Mouse (Mus musculus): ENCODE measurements at regions not wholly inside any gene's neighbourhood (a gene's known extent, or its start where the extent isn't known, plus 50 kb on each side); places are given as distances from the start of the nearest gene placed in this dataset.

GRCm38 (mm10) chr13:16670047-16670733 is 658.5 kb downstream of the Inhba start:
- H3K27me3 ChIP-seq: no peaks in the 10 kb centered on the region
- H3K4me1 ChIP-seq: no peaks in the 10 kb centered on the region
- H3K27ac ChIP-seq (replicated peaks): no peak overlapping the region
- no peak overlapping the region for H3K4me2 ChIP-seq (replicated peaks)
- no peak overlapping the region for H3K9ac ChIP-seq
- WGBS: 56% methylated on average over 5 of the region's 5 CpGs
- no peak overlapping the region for H3K4me3 ChIP-seq (replicated peaks)
- H3K36me3 ChIP-seq: no peaks in the 10 kb centered on the region
- ATAC-seq (ENCODE audit: insufficient number of reproducible peaks, low FRiP score, low TSS enrichment, low read depth): no peak
- no peaks in the 10 kb centered on the region for H3K9me3 ChIP-seq (replicated peaks)

- no peak for ATAC-seq (ENCODE audit: insufficient number of reproducible peaks, low FRiP score, low TSS enrichment, low read depth)
- no peaks in the 10 kb centered on the region for H3K9me3 ChIP-seq (replicated peaks)
Observed at GRCm38 (mm10) chr13:16670736-16671135, 659.1 kb downstream of the Inhba start.

DNA sequence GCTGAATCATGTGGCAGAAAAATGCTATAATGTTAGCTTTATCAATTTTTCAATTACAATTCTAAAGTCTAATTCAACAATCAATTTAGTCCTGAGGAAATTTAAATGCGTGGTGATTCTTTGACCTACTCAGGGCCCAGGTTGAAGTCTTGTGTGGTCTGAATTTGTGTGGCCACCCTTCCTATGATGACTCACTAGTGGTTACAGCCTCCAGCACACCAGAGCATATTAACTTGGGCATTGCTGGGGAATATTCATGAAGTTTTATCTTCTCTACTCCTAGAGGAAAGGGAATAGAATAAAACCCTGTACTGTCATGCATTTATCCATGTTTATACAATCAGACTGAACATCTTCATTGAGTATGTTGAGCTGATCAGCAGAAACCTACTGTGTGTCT is 665.2 kb downstream of the Inhba start:
- no peaks in the 10 kb centered on the region for H3K36me3 ChIP-seq
- no peaks in the 10 kb centered on the region for H3K9me3 ChIP-seq (replicated peaks)
- ATAC-seq (ENCODE audit: insufficient number of reproducible peaks, low FRiP score, low TSS enrichment, low read depth): no peak
- H3K4me3 ChIP-seq (replicated peaks): no peak overlapping the region
- no peaks in the 10 kb centered on the region for H3K4me1 ChIP-seq
- no peak overlapping the region for H3K27ac ChIP-seq (replicated peaks)
- H3K27me3 ChIP-seq: no peaks in the 10 kb centered on the region
- WGBS: 81% methylated on average over 1 of the region's 1 CpGs
- H3K4me2 ChIP-seq (replicated peaks): no peak overlapping the region
- no peak overlapping the region for H3K9ac ChIP-seq

More at GRCm38 (mm10) chr13:16670736-16671135, 659.1 kb downstream of the Inhba start:
- Histone ChIP-seq H3K9ac (no peak overlapping the region), H3K4me1 (no peaks in the 10 kb centered on the region), H3K4me3 (replicated peaks) (no peak overlapping the region), H3K4me2 (replicated peaks) (no peak overlapping the region), H3K36me3 (no peaks in the 10 kb centered on the region), H3K27ac (replicated peaks) (no peak overlapping the region), H3K27me3 (no peaks in the 10 kb centered on the region)

DNA sequence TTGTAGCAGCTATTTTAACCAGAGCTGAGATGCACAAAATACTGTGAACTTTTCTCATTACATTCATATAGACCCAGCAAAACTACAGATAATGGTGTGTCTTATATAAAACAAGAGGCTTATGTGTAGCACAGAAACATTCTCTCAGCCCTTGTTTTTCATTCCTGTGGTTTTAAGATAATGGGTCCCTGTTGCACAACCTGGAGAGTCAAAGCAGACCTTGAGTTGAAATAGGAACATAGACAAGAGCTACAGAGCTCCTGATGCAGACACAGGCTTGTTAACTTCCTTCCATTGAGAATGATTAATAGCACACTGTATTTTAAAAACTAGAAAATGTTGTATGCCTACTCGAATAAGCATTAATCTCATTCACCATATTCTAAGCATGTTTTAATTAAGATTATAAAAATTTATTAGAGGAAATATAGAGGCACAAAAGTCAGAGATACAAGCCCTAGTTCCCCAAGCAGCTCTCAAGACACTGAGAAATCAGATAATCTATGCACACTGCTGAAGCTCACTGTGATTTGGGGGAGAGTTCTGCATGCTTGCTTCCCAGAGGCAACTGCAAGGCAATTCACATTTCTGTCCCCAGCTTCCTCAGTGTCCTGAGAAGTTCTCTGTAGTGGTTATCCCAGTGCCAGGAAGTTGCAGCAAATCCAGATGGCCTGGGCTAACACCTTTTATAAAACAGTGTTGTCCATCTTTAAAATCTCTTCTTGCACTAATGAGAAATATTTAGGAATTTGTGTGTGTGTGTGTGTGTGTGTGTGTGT is 666.8 kb downstream of the Inhba start:
- no peaks in the 10 kb centered on the region for H3K4me1 ChIP-seq
- H3K9ac ChIP-seq: no peak overlapping the region
- no peak overlapping the region for H3K4me3 ChIP-seq (replicated peaks)
- no peaks in the 10 kb centered on the region for H3K27me3 ChIP-seq
- no peak overlapping the region for H3K27ac ChIP-seq (replicated peaks)
- no peak overlapping the region for H3K4me2 ChIP-seq (replicated peaks)
- H3K9me3 ChIP-seq (replicated peaks): no peaks in the 10 kb centered on the region
- H3K36me3 ChIP-seq: no peaks in the 10 kb centered on the region
- no peak for ATAC-seq (ENCODE audit: insufficient number of reproducible peaks, low FRiP score, low TSS enrichment, low read depth)
- WGBS: 46% methylated on average over 1 of the region's 1 CpGs

GRCm38 (mm10) chr13:16694201-16694600 is 682.5 kb downstream of the Inhba start:
- Histone ChIP-seq H3K27ac (replicated peaks) (no peak overlapping the region), H3K36me3 (no peaks in the 10 kb centered on the region), H3K4me2 (replicated peaks) (no peak overlapping the region), H3K9ac (no peak overlapping the region), H3K27me3 (no peaks in the 10 kb centered on the region), H3K4me3 (replicated peaks) (no peak overlapping the region), H3K4me1 (no peaks in the 10 kb centered on the region), H3K9me3 (replicated peaks) (no peaks in the 10 kb centered on the region)
- ATAC-seq (ENCODE audit: insufficient number of reproducible peaks, low FRiP score, low TSS enrichment, low read depth): no peak
- 67% methylated on average over 1 of the region's 1 CpGs for WGBS

DNA sequence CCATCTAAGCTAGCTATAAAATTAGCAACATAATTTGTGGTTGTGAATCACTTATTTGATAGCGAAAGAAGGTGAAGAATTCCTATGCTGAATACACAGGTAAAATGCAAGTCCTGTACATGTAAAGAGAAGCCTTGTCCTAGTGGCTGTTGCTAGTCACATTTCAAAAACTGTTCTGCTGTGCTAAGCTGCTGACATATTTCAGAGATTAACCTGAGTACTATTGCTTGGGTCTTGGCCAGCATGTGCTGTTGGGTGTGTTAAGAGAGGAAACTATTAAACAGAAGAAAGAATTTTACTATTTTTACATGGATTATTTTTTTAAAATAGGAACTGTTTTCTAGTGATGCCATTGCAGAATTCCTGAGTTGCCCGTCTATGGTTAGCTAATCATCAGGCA is 689.3 kb downstream of the Inhba start:
- H3K9ac ChIP-seq: no peak overlapping the region
- H3K9me3 ChIP-seq (replicated peaks): no peaks in the 10 kb centered on the region
- H3K4me1 ChIP-seq: no peaks in the 10 kb centered on the region
- no peak overlapping the region for H3K4me3 ChIP-seq (replicated peaks)
- no peaks in the 10 kb centered on the region for H3K27me3 ChIP-seq
- 68% methylated on average over 2 of the region's 2 CpGs for WGBS
- H3K4me2 ChIP-seq (replicated peaks): no peak overlapping the region
- no peak for ATAC-seq (ENCODE audit: insufficient number of reproducible peaks, low FRiP score, low TSS enrichment, low read depth)
- H3K36me3 ChIP-seq: no peaks in the 10 kb centered on the region
- no peak overlapping the region for H3K27ac ChIP-seq (replicated peaks)

- H3K4me1 ChIP-seq: no peaks in the 10 kb centered on the region
- WGBS: 59% methylated on average over 1 of the region's 1 CpGs
- no peak for ATAC-seq (ENCODE audit: insufficient number of reproducible peaks, low FRiP score, low TSS enrichment, low read depth)
- no peak overlapping the region for H3K4me2 ChIP-seq (replicated peaks)
- H3K27me3 ChIP-seq: no peaks in the 10 kb centered on the region
- H3K9me3 ChIP-seq (replicated peaks): no peaks in the 10 kb centered on the region
- H3K27ac ChIP-seq (replicated peaks): no peak overlapping the region
- no peaks in the 10 kb centered on the region for H3K36me3 ChIP-seq
- H3K4me3 ChIP-seq (replicated peaks): no peak overlapping the region
- no peak overlapping the region for H3K9ac ChIP-seq
Observed at GRCm38 (mm10) chr13:16702138-16702537, 690.5 kb downstream of the Inhba start.

GRCm38 (mm10) chr13:16705217-16706104 is 693.8 kb downstream of the Inhba start:
- H3K9me3 ChIP-seq (replicated peaks): no peaks in the 10 kb centered on the region
- H3K4me2 ChIP-seq (replicated peaks): no peak overlapping the region
- H3K27me3 ChIP-seq: no peaks in the 10 kb centered on the region
- H3K27ac ChIP-seq (replicated peaks): no peak overlapping the region
- H3K4me3 ChIP-seq (replicated peaks): no peak overlapping the region
- WGBS: 59% methylated on average over 10 of the region's 10 CpGs
- no peaks in the 10 kb centered on the region for H3K4me1 ChIP-seq
- ATAC-seq (ENCODE audit: insufficient number of reproducible peaks, low FRiP score, low TSS enrichment, low read depth): no peak
- no peaks in the 10 kb centered on the region for H3K36me3 ChIP-seq
- H3K9ac ChIP-seq: no peak overlapping the region

GRCm38 (mm10) chr13:16706105-16706442 is 694.4 kb downstream of the Inhba start:
- no peak for ATAC-seq (ENCODE audit: insufficient number of reproducible peaks, low FRiP score, low TSS enrichment, low read depth)

DNA sequence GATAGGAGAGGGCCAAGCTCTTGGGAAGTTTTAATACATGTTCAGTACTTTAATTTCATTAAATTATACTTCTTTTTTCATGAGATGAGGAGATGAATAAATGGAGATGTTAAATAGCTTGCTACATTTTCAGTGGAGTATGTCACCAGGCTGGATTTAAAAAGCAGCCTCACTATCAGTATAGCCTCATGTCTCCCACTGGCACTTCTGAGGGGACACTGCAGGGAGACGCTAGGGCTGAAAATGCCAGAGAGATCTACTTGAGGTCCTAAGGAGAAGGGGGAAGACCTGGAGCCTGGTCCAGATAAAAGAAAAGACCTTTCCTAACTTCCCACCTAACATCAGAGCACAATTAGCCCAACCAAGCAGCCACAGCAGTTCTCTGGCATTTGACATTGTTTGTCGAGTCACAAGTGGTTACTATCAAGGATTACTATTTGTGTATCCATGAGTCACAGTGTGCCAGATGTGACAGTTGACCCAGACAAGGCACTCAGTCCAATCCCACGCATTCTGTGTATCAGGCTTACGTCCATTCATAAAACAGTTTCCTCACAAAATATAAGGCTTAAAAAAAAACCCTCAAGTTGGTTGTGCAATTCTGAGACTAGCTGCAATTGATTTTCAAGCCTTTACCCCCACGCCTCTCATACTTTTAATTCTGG is 703.8 kb downstream of the Inhba start:
- 58% methylated on average over 5 of the region's 5 CpGs for WGBS
- Histone ChIP-seq H3K27me3 (no peaks in the 10 kb centered on the region), H3K36me3 (no peaks in the 10 kb centered on the region), H3K27ac (replicated peaks) (no peak overlapping the region), H3K4me2 (replicated peaks) (no peak overlapping the region), H3K9ac (no peak overlapping the region), H3K4me1 (peaks cover 4% of the 10 kb centered on the region), H3K9me3 (replicated peaks) (no peaks in the 10 kb centered on the region), H3K4me3 (replicated peaks) (no peak overlapping the region)
- no peak for ATAC-seq (ENCODE audit: insufficient number of reproducible peaks, low FRiP score, low TSS enrichment, low read depth)

More at GRCm38 (mm10) chr13:16706105-16706442, 694.4 kb downstream of the Inhba start:
- Histone ChIP-seq H3K27me3 (no peaks in the 10 kb centered on the region), H3K4me1 (no peaks in the 10 kb centered on the region; the same call in 1 of the 2 replicates), H3K9me3 (replicated peaks) (no peaks in the 10 kb centered on the region), H3K4me3 (replicated peaks) (no peak overlapping the region), H3K27ac (replicated peaks) (no peak overlapping the region), H3K36me3 (no peaks in the 10 kb centered on the region), H3K4me2 (replicated peaks) (no peak overlapping the region), H3K9ac (no peak overlapping the region)
- WGBS: 48% methylated on average over 1 of the region's 1 CpGs

DNA sequence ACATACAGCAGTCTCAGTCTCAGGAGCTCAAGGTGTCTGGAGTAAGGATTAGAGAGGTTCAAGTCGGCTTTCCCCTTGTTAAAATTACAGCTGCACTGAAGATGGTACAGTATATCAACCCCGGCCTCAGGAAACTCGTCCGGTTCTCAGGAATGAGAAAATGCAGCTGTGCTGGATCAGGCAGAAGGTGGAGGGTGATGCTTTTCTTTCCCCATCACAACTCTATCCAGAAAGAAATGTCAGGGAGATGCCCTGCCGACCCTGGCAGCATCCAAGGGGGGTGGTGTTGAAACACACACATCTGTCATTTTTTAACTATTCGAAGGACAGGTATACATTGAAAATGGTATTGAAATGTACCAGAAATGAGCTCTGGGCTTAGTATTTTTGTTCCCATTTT is 704.7 kb downstream of the Inhba start:
- Histone ChIP-seq H3K9me3 (replicated peaks) (no peaks in the 10 kb centered on the region), H3K27ac (replicated peaks) (no peak overlapping the region), H3K4me1 (peaks cover 1% of the 10 kb centered on the region), H3K9ac (no peak overlapping the region), H3K4me2 (replicated peaks) (no peak overlapping the region), H3K4me3 (replicated peaks) (no peak overlapping the region), H3K36me3 (no peaks in the 10 kb centered on the region), H3K27me3 (no peaks in the 10 kb centered on the region)
- WGBS: 32% methylated on average over 6 of the region's 6 CpGs
- ATAC-seq (ENCODE audit: insufficient number of reproducible peaks, low FRiP score, low TSS enrichment, low read depth): no peak

Measured in embryonic facial prominence, embryonic 15.5 days (tissue).